Mouse (Mus musculus) limb, embryonic 11.5 days (tissue): Measurements from ENCODE around the gene Slc52a3. TPM values are rescaled to one million over a fixed set of nuclear protein-coding genes. Genes with fewer than 3 reads are reported as not detected.

Experiments
- ATAC-seq: fragments of 200-750 bp; cut with Nextera tagmentation; 2 replicates; pipeline ENCODE4 v1.8.0; 2017; ENCODE audit warnings: low read depth; ENCODE audit not compliant: insufficient number of reproducible peaks, low FRiP score, low TSS enrichment
- DNase-seq: peaks from one replicate; pipeline ENCODE4 v3.0.0-alpha.2; 2015; ENCODE audit warnings: low spot score
- H3K27ac ChIP-seq: fragments of 300-500 bp; sonication (generic); replicated peaks from 2 replicates; pipeline ENCODE4 v1.5.1; 2014; ENCODE audit warnings: low read depth, mild to moderate bottlenecking, low read length
- H3K27me3 ChIP-seq: fragments of 300-500 bp; sonication (generic); 2 replicates; pipeline ENCODE4 v1.6.1; 2014; ENCODE audit warnings: mild to moderate bottlenecking, low read length, mixed read lengths; ENCODE audit not compliant: control insufficient read depth, insufficient read depth
- H3K36me3 ChIP-seq: fragments of 300-500 bp; sonication (generic); 2 replicates; pipeline ENCODE4 v1.6.1; 2014; ENCODE audit warnings: mild to moderate bottlenecking, low read length, moderate library complexity, mixed read lengths; ENCODE audit not compliant: control insufficient read depth, insufficient read depth
- H3K4me1 ChIP-seq: fragments of 300-500 bp; sonication (generic); 2 replicates; pipeline ENCODE4 v1.6.1; 2014; ENCODE audit warnings: low read length, mixed read lengths; ENCODE audit not compliant: control insufficient read depth, insufficient read depth
- H3K4me2 ChIP-seq: fragments of 300-500 bp; sonication (generic); 2 replicates; pipeline ENCODE4 v1.6.1; 2014; ENCODE audit warnings: low read depth, mild to moderate bottlenecking, moderate library complexity; ENCODE audit not compliant: severe bottlenecking
- H3K4me3 ChIP-seq: fragments of 300-500 bp; sonication (generic); 2 replicates; pipeline ENCODE4 v1.5.1; 2014; ENCODE audit warnings: low read depth, low read length
- H3K9ac ChIP-seq: fragments of 300-500 bp; sonication (generic); 2 replicates; pipeline ENCODE4 v1.6.1; 2014; ENCODE audit warnings: mild to moderate bottlenecking, low read length
- H3K9me3 ChIP-seq: fragments of 300-500 bp; sonication (generic); 2 replicates; pipeline ENCODE4 v1.6.1; 2016; ENCODE audit warnings: low read length; ENCODE audit not compliant: control insufficient read depth
- WGBS: fragments of 180-500 bp; shearing (Covaris S2); extraction: QIAGEN DNeasy Blood & Tissue Kit; methylation state at CpG from one replicate; pipeline ENCODE4 v1.1.7; 2014; 5-methylcytosine and 5-hydroxymethylcytosine counted together
- polyA plus RNA-seq: library from polyadenylated mRNA; unstranded; fragments of >200 nt; fragmentation: Nextera tagmentation; extraction: Ambion mirVana; gene quantifications from 2 replicates; pipeline ENCODE4 v1.2.1, GENCODE M21; 2014

Slc52a3 gene
- polyA plus RNA-seq, 1 experiment from 2014 or later, result 0.88 TPM

DNA sequence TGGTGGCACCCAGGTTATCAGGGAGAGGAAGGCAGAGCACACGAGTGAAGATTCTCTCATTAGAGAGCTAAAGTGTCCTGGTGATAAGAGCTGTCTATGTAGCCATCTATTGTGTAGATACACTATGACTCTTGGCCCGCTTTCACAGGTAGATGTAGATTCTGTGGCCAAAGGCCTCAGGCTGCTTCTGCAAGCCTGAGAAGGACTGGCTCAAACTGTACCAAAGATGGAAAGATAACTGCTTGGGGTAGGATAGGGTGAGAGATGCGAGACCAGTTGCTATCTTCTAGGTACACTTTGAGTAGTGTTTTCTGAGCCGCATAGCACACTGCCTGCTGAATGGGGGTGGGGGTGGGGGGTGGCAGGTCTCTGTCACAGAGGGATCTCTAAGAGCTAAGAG, 2.6 kb downstream of the Slc52a3 start:
- ATAC-seq (no peak), DNase-seq (no peak)
- Histone ChIP-seq H3K9me3 (no peaks in the 10 kb centered on the region), H3K4me2 (no peak overlapping the region), H3K27me3 (peaks cover 48% of the 10 kb centered on the region), H3K27ac (no peak overlapping the region), H3K36me3 (no peaks in the 10 kb centered on the region), H3K4me3 (no peak overlapping the region), H3K4me1 (peaks cover 4% of the 10 kb centered on the region; the same call in 1 of the 2 replicates), H3K9ac (no peak overlapping the region)
- 73% methylated on average over 4 of the region's 4 CpGs for WGBS

DNA sequence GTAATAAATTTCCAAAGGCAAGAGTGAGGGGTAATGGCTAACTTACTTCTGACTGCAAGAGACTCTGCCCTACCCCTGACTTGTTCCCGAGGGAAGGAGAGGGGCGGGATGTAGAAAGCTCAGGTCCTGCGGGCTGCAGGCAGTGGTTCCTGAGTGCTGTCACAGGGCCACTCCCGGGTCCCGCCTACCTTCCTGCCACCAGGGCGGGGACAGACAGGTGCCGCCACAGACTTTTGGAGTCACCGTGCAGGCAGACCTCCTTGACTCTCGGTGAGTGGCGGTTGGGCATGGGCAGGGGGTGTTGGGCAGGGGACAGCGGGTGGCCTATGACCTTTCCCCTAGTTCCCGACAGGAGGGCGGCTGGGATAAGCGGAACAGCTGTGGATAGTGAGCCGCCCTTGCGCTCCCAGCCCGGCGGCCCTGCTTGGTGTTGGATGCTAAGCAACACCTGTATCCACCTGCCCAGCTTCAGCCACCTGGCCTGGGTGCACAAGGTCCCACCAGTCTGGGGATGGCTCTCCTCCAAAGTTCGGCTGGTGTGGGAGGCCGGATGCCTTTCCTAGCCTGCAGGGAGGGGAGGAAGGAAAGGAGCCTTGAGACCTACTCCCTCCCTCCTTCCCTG, 3.5 kb downstream of the Slc52a3 start:
- ATAC-seq (no peak), DNase-seq (peak; percentile 40)
- Histone ChIP-seq H3K27ac (no peak overlapping the region), H3K4me2 (no peak overlapping the region), H3K9ac (no peak overlapping the region), H3K27me3 (peaks cover 48% of the 10 kb centered on the region), H3K9me3 (no peaks in the 10 kb centered on the region), H3K36me3 (no peaks in the 10 kb centered on the region), H3K4me3 (no peak overlapping the region), H3K4me1 (peaks cover 4% of the 10 kb centered on the region; the same call in 1 of the 2 replicates)
- WGBS, result 7% methylated on average over 19 of the region's 20 CpGs

DNA sequence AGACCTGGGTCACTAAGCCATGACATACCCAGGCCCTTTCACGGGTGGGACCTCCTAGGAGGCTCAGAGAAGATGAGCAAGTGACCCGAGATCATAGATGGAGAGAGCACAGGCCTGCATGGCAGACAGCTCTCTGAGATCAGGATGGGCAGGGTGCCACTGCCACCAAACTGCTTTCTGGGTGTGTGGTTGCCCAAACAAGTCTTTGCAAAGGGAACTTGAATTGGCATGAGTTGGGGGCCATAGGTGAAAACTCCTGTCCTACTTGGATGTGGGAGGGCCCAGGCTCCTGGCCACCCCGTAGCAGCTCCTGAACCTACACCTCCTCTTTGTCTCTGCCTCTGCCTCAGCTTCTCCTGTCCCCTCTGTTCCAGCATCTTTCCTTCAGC, 4.0 kb downstream of the Slc52a3 start:
- Histone ChIP-seq H3K4me2 (no peak overlapping the region), H3K27me3 (peaks cover 48% of the 10 kb centered on the region), H3K9ac (no peak overlapping the region), H3K36me3 (no peaks in the 10 kb centered on the region), H3K4me1 (peaks cover 4% of the 10 kb centered on the region; the same call in 1 of the 2 replicates), H3K9me3 (no peaks in the 10 kb centered on the region), H3K27ac (no peak overlapping the region), H3K4me3 (no peak overlapping the region)
- ATAC-seq (no peak), DNase-seq (no peak)
- WGBS, result 50% methylated on average over 3 of the region's 3 CpGs

DNA sequence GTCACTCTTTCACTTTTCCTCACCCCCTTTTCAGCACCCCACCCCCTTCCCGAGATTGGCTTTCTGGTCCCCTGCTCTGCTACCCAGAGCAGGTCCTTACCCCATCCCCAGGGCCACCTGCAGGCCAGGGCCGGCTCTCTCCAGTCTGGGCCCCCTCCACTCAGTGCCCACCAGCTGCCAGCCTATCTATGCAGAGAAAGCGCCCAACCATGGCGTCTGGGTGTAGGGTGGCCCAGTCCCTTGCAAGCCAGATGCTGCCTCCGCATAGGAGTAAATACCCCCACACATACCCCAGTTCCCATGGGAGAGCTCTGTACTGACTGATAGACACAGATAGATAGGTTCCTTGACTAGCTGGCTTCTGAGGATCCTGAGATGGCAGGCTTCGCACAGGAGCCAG, 4.4 kb downstream of the Slc52a3 start:
- Histone ChIP-seq H3K9ac (no peak overlapping the region), H3K4me2 (no peak overlapping the region), H3K4me3 (no peak overlapping the region), H3K4me1 (peaks cover 4% of the 10 kb centered on the region; the same call in 1 of the 2 replicates), H3K27me3 (peaks cover 48% of the 10 kb centered on the region), H3K27ac (no peak overlapping the region), H3K9me3 (no peaks in the 10 kb centered on the region), H3K36me3 (no peaks in the 10 kb centered on the region)
- no peak for DNase-seq
- ATAC-seq, result no peak
- WGBS, result 73% methylated on average over 6 of the region's 6 CpGs

DNA sequence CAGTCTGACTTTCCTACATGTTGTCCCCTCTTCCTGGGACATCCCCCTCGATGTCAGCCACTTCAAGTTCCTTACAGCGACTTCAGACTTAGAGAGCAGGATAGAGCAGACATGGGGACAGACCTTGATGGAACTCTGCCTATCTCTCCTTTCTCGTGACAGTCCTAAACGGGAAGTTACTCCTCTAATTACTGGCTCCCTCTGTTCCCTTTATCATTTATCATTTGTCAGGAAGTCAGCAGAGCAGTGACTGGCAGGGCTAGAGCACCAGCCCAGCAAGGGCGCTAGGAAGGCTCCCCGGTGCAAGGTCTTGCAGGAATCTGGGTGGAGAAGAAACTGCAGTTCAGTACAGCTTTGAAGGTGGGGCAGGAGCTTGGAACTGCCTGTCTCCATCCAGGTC, 6.2 kb downstream of the Slc52a3 start:
- Histone ChIP-seq H3K36me3 (no peaks in the 10 kb centered on the region), H3K4me3 (no peak overlapping the region), H3K9me3 (no peaks in the 10 kb centered on the region), H3K27me3 (peaks cover 32% of the 10 kb centered on the region), H3K9ac (no peak overlapping the region), H3K27ac (no peak overlapping the region), H3K4me1 (peaks cover 4% of the 10 kb centered on the region; the same call in 1 of the 2 replicates), H3K4me2 (no peak overlapping the region)
- no peak for ATAC-seq
- 59% methylated on average over 6 of the region's 6 CpGs for WGBS
- no peak for DNase-seq

DNA sequence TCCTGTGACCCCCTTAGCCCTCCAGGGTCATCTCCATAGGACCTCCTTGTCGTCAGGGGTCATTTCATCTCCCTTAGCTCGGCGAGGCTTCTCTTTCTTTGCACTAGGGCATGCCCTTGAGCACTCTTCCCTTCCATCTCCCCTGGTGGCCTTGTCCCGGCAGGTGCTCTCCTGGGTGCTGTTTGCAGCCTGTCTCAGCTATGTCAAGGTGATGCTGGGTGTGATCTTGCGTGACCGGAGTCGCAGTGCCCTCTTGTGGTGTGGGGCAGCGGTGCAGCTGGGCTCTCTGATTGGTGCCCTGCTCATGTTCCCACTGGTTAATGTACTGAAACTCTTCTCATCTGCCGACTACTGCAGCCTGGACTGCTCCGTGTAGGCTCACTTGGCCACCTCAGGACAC, 11.5 kb downstream of the Slc52a3 start:
- DNase-seq (peak; percentile 49), ATAC-seq (no peak)

DNA sequence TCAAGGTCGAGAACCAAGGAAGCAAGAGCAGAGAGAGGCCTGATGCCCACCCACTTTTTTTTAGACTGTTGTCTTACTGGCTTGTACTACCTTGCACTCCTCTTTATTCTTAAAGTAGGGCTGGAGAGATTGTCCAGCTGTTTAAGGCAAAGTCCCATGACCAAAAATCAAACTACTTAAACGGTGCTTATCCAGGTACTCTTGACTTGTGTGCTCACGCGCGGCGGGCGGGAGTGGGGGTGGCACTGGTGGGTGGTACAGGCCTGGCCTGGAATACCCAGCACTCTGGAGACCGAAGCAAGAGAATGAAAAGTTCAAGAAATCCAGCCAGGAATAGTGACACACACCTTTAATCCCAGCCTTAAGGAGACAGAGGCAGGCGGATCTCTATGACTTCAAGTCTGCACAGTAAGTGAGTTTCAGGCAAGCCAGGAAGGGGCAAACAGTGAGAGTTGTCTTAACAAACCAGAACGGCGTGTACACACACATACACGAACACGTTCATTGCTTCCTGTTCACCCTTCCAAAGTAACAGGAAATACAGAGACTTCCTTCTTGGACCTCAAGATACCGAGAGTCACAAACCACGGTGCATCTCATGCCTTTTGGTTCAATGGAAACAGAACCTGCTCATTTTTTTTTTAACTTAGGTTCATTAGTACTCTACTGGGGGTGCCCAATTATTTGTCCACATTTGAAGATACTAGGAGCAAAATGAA, 12.9 kb downstream of the Slc52a3 start:
- DNase-seq (no peak), ATAC-seq (no peak)
- no peak overlapping the region for H3K9ac ChIP-seq
- H3K4me3 ChIP-seq, result no peak overlapping the region
- H3K36me3 ChIP-seq, result no peaks in the 10 kb centered on the region
- no peaks in the 10 kb centered on the region for H3K4me1 ChIP-seq
- H3K27me3 ChIP-seq, result no peaks in the 10 kb centered on the region
- no peak overlapping the region for H3K4me2 ChIP-seq
- no peak overlapping the region for H3K27ac ChIP-seq
- WGBS, result 90% methylated on average over 15 of the region's 15 CpGs
- H3K9me3 ChIP-seq, result no peaks in the 10 kb centered on the region

More for the DNA sequence above, 11.5 kb downstream of the Slc52a3 start:
- Histone ChIP-seq H3K36me3 (no peaks in the 10 kb centered on the region), H3K4me3 (no peak overlapping the region), H3K27me3 (no peaks in the 10 kb centered on the region), H3K4me2 (no peak overlapping the region), H3K4me1 (no peaks in the 10 kb centered on the region), H3K27ac (no peak overlapping the region), H3K9me3 (no peaks in the 10 kb centered on the region), H3K9ac (no peak overlapping the region)
- WGBS, result 63% methylated on average over 10 of the region's 10 CpGs

DNA sequence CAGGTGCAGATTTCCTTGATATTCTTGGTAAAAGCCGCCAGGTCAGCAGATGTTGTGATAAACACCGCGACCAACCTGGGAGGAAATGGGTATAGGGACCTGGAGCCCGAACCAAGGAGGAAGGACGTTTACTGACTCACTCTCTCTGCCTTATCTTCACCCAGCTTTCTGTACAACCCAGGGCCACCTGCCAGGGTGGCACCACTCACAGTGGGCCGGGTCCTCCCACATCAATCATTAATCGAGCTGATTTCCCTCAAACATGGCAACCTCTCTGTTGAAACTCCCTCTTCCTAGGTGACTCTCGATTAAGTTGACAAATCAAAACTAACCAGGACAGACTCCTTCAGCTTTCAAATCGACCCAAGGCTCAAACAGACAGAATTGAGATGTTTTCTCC, 13.9 kb downstream of the Slc52a3 start:
- Histone ChIP-seq H3K27me3 (no peaks in the 10 kb centered on the region), H3K4me3 (no peak overlapping the region), H3K4me1 (no peaks in the 10 kb centered on the region), H3K4me2 (no peak overlapping the region), H3K36me3 (no peaks in the 10 kb centered on the region), H3K27ac (no peak overlapping the region), H3K9ac (no peak overlapping the region), H3K9me3 (no peaks in the 10 kb centered on the region)
- WGBS, result 83% methylated on average over 9 of the region's 9 CpGs
- DNase-seq (no peak), ATAC-seq (no peak)
